Mouse (Mus musculus): ENCODE results near the gene Gm10377. TPM values are rescaled to one million over a fixed set of nuclear protein-coding genes. Genes with fewer than 3 reads are reported as not detected.
"Not testable (repeated sequence)": the region's sequence is repeated elsewhere in the genome, so short reads cannot be mapped to it uniquely, and the experiment has no call there.

Gene Gm10377
- not detected in 2 replicates for polyA plus RNA-seq (2015; fragmentation: Nextera tagmentation; extraction: Ambion mirVana)

- not testable (repeated sequence) for H3K27me3 ChIP-seq; H3K4me1 ChIP-seq; H3K9me3 ChIP-seq (replicated peaks); H3K9ac ChIP-seq; H3K36me3 ChIP-seq; H3K4me2 ChIP-seq (replicated peaks); H3K4me3 ChIP-seq (replicated peaks); ATAC-seq (ENCODE audit: insufficient number of reproducible peaks, low FRiP score, low TSS enrichment, low read depth); H3K27ac ChIP-seq (replicated peaks)
These were observed at the start of gene Gm10377 for GRCm38 (mm10) chr14:42797887-42798286. Gm10377 (minus strand) TSS chr14:42797987.

DNA sequence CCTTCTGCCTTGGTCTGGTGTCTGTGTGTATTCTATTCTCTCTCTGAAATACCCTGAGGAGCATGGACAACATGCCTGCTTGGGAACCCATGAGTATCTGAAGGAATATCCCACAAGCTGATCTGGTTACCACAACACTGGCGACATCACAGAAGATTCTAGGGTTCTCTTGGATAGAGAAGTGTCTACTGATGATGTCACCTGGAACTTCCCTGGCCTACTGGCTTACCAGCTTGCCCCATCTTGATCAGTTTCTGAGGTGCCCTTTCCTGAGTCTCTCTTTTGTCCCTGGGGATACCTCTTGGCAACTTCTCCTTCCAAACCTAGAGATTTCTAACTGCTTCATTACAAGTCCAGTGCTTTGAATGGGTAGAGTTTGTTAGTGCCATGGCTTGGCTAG lies 29.1 kb downstream of the Gm10377 start, which contains the start of gene Gm3015:
Gene Gm3015, minus strand, starts transcription at position 101 of the 400 bp plus-strand sequence.
- not testable (repeated sequence) for H3K36me3 ChIP-seq; H3K9me3 ChIP-seq (replicated peaks); H3K27me3 ChIP-seq; H3K27ac ChIP-seq (replicated peaks); H3K4me3 ChIP-seq (replicated peaks); H3K4me1 ChIP-seq; H3K4me2 ChIP-seq (replicated peaks); H3K9ac ChIP-seq; ATAC-seq (ENCODE audit: insufficient number of reproducible peaks, low FRiP score, low TSS enrichment, low read depth)
- WGBS = 92% methylated on average over 1 of the region's 1 CpGs

Other genes starting within 250 kb of the Gm10377 start
- not detected in 2 replicates for gene Gm17124, start 198.1 kb downstream of the Gm10377 start, polyA plus RNA-seq (2015; fragmentation: Nextera tagmentation; extraction: Ambion mirVana)
- gene Gm3633, start 156.1 kb downstream of the Gm10377 start, polyA plus RNA-seq (2015; fragmentation: Nextera tagmentation; extraction: Ambion mirVana) = not detected in 2 replicates
- not detected in 2 replicates for gene Gm10378, start 142.0 kb downstream of the Gm10377 start, polyA plus RNA-seq (2015; fragmentation: Nextera tagmentation; extraction: Ambion mirVana)
- not detected in 2 replicates for gene Gm3015, start 29.2 kb downstream of the Gm10377 start, polyA plus RNA-seq (2015; fragmentation: Nextera tagmentation; extraction: Ambion mirVana)
- not detected in 2 replicates for gene Gm21977, start 55.5 kb upstream of the Gm10377 start, polyA plus RNA-seq (2015; fragmentation: Nextera tagmentation; extraction: Ambion mirVana)
- gene Gm8082, start 195.6 kb upstream of the Gm10377 start, polyA plus RNA-seq (2015; fragmentation: Nextera tagmentation; extraction: Ambion mirVana) = not detected in 2 replicates
- not detected in 2 replicates for gene Gm10376, start 217.6 kb upstream of the Gm10377 start, polyA plus RNA-seq (2015; fragmentation: Nextera tagmentation; extraction: Ambion mirVana)

Measured in embryonic facial prominence, embryonic 15.5 days (tissue).